Mouse (Mus musculus) liver, adult (tissue): ENCODE measurements around the gene Prkx.

Experiments used
- GATA4 ChIP-seq: IDR thresholded peaks from 2 replicates; pipeline ENCODE4 v1.6.1; 2014; ENCODE audit warnings: mild to moderate bottlenecking, low read length; ENCODE audit not compliant: insufficient replicate concordance

Prkx gene

GRCm38 (mm10) chrX:77796238-77796835 is at the start of gene Prkx:
TSS of gene Prkx (minus strand) at chrX:77796278.
- no peak for TF ChIP-seq GATA4

DNA sequence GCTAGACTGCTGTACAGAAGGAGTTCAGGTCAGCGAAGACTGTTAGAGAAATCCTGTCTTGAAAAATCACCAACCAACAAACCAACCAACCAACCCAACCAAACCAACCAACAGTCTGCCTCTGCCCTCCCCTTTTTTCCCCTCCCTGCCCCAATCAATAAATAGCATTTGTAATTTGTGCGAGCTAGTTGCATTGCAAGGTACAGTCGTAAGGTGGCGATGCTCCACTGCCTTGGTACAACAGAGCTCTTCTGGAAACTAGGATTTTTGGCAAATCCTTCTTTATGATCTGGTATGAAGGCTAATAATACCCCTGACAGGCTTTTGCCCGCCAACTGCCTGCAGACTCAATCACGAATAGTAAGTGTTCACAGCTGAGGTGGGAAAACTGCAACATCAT is 16.0 kb upstream of the Prkx start:
- no peak for TF ChIP-seq GATA4

DNA sequence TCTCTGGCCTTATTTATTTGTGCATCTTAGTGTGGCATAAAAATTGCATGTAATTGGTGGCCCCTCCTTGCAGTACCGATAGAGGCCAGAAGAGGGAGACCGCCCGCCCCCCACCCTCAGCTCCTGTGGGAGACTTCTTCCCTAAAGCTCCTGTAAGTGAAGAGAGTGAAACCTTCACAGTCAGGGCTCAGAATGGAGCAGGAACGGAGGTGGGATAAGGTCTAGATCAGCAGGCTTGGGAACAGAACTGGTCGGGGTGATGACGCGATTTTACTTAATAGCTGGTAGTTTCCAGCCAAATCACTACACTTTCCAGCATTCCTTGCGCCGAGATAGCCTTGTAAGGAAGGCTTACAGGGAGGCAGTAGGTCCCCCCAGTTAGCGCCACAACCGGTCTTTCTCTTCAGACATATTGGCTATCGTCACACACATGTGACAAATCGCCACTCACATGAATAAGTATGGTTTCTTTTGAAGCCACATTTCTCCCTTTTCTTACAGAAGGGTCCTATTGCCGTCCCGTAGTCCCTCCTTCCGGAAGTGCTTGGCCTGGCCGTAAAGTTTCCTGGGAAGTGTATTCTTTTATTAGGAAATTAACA is 14.6 kb upstream of the Prkx start:
- TF ChIP-seq GATA4, result peak; percentile 84; the same call in 1 of the 2 replicates

DNA sequence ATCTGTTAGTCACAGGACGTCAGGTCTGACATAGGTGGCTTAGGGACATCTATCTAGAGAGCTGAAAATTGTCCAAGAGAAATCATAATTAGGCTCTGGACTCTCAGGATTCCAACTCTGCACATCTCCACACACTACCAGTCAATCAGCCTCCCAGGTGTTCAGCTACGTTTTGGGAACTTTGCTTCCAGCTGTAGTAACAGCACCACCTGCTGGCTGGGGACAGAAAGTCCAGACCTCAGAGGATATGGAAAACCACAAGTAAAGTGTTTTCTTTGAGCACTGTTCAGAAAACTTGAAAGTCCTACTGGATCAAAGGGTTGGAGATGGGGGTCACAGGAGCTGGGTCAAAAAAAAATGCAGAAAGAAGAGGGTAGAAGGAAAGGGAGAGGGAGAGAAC is 12.5 kb upstream of the Prkx start:
- TF ChIP-seq GATA4, result no peak

DNA sequence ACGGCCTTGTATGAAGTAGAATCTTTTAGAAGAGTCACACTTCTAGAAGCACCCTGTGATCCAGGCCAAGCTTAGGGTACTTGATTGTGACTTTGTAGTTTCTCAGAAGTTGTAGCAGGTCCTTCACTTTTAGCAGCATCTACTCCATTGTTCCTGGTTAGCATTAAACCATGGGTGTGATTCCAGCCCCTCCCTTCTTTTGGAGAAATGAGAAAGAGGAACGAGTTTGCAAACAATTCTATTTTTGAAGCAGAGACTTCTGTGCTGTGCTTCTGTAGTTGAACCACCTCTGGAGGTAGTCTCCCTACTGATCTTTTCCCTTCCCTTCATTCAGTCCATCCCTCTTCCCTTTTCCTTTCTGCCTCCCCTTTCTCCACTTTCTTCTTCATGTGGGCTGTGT is 6.2 kb upstream of the Prkx start:
- no peak for TF ChIP-seq GATA4

DNA sequence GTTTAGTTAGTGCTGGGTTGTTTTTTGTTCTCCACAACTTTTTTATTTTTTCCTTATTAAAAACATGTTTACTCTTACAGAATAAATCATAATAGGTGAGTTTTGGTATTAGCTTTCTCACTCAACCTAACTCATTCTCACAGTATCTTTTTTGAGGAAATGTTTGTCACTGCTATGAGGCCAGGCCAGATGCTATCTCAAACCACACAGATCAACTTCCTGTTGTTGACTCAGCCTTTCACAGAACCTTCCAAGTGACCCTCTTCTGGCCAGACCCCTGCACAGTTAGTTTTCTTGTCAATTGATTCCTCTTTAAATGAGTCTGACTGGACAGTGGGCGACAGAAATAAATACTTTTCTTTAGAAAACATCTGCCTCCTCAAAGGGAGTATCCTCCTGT is 5.5 kb upstream of the Prkx start:
- TF ChIP-seq GATA4, result no peak

DNA sequence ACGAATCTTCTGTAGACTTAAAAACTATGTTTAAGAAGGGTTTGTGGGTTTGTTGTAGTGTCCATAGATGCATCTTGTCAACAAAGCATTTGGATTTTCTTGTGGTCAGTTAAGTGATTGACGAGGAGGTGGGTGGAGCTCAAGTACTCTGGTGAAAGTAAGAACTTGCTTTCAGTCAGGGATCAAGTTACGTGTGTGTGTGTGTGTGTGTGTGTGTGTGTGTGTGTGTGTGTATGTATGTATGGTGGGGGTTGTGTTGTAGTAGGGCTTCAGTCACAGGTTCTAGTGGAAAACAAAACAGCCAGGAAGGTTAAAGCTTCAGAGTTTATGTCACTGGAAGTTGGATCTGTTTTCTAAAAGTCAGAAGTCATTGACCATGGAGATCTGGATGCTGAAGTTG is 3.5 kb upstream of the Prkx start:
- TF ChIP-seq GATA4, result no peak

DNA sequence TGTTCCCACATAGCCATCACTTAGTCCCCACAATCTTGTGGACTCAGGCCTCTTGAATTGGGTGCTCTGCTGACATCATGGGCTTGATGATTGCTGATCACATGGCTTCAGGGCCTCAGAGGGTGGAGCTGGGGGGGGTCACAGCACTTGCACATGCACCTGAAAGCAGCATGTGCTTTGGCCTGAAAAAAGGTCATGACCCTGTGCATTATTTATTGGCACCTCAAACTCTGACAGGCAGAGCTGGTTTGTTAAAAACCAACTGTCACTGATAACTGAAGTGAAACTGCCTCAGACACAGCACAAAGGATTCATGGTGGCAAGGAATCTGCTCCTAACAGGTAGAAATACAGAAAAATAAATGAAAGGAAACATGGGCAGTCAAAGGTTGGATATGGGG is 1.7 kb upstream of the Prkx start:
- TF ChIP-seq GATA4, result no peak

GRCm38 (mm10) chrX:77796916-77797315 is 838 bp upstream of the Prkx start:
- no peak for TF ChIP-seq GATA4

DNA sequence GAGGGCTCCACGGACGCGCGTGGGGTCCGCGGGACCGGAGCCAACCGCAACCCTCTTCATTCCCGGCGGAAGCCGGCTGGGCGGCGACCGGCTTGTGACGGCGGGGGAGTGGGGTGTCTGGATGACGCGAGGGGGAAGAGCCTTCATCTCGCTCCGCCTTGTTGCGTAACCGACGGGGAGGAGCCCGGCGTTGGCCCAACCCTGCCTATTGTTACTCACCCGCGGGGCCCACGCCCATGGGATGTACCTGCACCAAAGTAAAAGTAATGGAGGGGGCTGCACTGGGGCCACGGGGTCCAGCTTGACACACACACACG is 262 bp downstream of the Prkx start:
- TF ChIP-seq GATA4, result no peak

DNA sequence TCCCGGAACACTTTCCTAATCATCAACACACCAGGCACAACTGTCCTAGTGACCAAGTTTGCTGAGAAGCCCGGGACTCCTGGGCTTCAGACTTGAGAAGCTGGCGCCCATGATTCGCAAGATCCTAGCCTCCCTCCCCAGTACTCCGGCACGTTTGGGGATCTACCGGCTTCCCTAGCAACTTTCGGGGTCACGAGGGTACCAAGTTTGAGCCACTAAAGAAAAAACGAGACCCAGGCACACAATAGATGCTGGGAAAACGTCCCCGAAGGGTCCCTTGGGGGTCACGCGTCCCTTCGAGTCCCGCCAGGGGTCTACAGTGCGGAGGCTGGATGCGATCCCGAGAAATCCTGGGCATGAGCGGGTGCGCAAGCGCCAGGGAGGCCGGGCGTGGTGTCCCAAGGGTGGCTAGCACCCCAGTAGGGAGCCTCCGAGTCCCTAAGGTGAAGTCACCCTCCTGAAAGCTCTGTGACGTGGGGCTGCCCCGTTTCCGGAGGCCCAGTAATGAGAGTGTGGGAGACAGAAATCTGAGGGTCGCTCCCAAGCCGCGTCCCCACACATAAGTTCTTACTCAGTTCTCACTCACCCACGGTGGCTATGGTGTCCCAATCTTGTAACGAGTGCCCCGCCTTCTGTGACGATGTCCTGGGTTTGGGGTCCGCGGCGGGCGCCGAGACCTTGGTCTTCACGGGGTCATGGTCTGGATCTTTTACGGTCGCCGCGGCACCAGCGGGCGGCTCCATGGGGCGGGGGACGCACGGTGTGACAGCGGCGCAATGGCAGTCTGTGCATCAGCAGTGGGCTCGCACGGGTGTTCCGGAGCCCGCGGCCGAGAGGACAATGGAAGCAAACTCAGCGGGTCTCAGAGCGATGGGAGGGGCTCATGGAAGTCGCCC is 868 bp downstream of the Prkx start:
- no peak for TF ChIP-seq GATA4

- TF ChIP-seq GATA4, result no peak
Observed at GRCm38 (mm10) chrX:77788675-77789074, 7.4 kb downstream of the Prkx start.

DNA sequence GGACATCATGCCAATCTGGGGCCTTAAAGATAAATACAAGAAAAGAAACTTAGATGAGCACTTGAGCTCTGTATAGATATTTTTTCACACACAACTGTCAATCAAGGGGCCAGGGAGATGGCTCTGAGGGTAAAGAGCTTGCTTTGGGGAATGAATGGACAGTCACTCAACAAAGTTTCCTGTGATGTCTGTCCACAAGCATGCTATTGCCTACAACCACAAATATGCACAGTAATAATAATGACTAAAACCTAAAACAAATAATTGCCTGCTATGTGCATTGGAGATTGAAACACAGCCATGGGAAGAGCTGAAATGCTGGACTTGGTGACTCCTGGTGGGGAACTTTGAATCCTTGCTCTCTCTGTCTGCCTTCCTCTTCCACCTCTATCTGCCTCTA is 9.7 kb downstream of the Prkx start:
- TF ChIP-seq GATA4, result no peak

DNA sequence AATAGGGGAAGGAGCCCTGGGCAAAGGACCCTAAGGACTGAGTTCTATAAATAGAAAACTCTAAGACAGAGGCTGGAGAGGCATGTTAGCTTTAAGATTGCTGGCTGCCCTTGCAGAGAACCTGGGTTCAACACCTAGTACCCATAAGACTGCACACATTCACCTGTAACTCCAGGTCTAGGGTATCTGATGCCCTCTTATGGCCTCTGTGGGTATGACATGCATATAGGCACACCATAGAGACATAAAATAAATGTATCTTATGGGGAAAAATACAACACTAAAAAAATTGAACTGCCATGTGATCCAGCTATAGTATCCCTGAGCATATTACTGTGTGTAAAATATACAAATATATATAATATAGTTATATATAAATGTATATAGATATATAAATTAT is 18.3 kb downstream of the Prkx start:
- TF ChIP-seq GATA4, result no peak

GRCm38 (mm10) chrX:77765153-77765552 is 30.9 kb downstream of the Prkx start:
- TF ChIP-seq GATA4, result no peak

GRCm38 (mm10) chrX:77744260-77744659 is 51.8 kb downstream of the Prkx start:
- TF ChIP-seq GATA4, result no peak

DNA sequence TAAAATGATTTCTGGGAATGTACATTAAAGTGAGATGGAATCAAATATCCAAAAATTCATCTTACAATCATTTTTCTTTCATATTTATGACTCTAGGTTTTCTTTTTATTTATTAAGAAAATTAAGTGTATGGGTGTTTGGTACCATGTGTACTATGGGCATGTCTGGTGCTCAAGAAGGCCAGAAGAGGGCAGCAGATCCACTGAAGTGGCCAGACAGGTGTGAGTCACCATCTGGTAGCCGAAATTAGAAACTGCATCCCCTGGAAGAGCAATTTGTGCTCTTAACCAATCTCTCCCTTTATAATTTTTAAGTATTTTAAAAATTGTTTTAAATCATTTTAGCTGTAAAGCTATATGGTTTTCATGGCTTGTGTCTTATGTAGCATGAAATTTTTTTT is 54.7 kb downstream of the Prkx start:
- TF ChIP-seq GATA4, result no peak

GRCm38 (mm10) chrX:77733930-77734536 is 62.0 kb downstream of the Prkx start:
- no peak for TF ChIP-seq GATA4
